Mouse (Mus musculus): ENCODE results near the gene Asic2.

Gene Asic2

GRCm38 (mm10) chr11:81845010-81845685 lies 123.1 kb downstream of the Asic2 start:
- no peak for DNase-seq (ENCODE audit: low read depth, low spot score)

- DNase-seq (ENCODE audit: low read depth, low spot score): no peak
These were observed 127.3 kb downstream of the Asic2 start for GRCm38 (mm10) chr11:81841001-81841400.

GRCm38 (mm10) chr11:81838426-81838825 lies 129.8 kb downstream of the Asic2 start:
- no peak for DNase-seq (ENCODE audit: low read depth, low spot score)

GRCm38 (mm10) chr11:81832381-81832780 lies 135.9 kb downstream of the Asic2 start:
- DNase-seq (ENCODE audit: low read depth, low spot score): no peak

- DNase-seq (ENCODE audit: low read depth, low spot score): no peak
These were observed 151.7 kb downstream of the Asic2 start for GRCm38 (mm10) chr11:81816531-81816930.

DNA sequence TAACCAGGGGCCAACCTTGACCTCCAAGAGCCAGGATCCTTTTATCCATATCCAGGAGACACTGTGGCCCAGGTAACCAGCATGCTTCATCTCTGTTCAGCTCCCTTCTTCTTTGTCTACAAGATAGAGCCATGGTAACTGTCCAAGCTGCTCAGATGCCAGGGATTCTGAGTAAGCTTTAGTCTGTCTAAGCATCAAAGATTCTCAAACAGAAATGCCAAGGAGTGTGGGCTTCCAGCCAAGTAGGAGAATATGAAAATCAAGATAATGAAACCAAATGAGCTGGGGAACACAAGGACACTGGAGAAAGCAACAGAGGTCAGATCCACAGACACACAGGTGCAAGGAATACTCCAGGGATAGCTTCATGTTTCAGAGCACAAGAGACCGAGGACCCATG lies 153.4 kb downstream of the Asic2 start:
- DNase-seq (ENCODE audit: low read depth, low spot score): no peak

GRCm38 (mm10) chr11:81806905-81807659 lies 161.2 kb downstream of the Asic2 start:
- no peak for DNase-seq (ENCODE audit: low read depth, low spot score)

- no peak for DNase-seq (ENCODE audit: low read depth, low spot score)
These were observed 164.7 kb downstream of the Asic2 start for GRCm38 (mm10) chr11:81803544-81803943.

- no peak for DNase-seq (ENCODE audit: low read depth, low spot score)
These were observed 165.6 kb downstream of the Asic2 start for GRCm38 (mm10) chr11:81802614-81803013.

- no peak for DNase-seq (ENCODE audit: low read depth, low spot score)
These were observed 167.4 kb downstream of the Asic2 start for GRCm38 (mm10) chr11:81800899-81801298.

- DNase-seq (ENCODE audit: low read depth, low spot score): no peak
These were observed 174.7 kb downstream of the Asic2 start for GRCm38 (mm10) chr11:81793588-81793987.

DNA sequence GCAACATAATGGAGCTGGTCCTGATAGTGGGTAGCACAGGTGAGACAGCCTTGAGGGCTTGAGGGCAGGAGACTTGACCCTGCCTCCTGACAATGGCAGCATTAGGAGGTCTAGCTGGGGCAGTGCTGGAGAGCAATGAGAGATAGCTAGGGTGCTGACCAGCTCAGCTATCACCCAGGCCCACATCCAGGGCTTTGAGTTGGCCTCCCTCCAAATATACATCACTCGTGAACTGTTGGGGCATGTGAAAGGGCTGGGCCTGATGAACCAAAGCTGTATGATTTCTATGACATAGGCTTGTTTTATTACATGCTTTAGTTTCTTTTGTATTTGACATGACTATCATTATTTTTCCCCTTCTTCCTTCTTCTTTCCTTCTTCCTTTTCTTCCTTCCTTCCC lies 176.7 kb downstream of the Asic2 start:
- no peak for DNase-seq (ENCODE audit: low read depth, low spot score)

- no peak for DNase-seq (ENCODE audit: low read depth, low spot score)
These were observed 187.7 kb downstream of the Asic2 start for GRCm38 (mm10) chr11:81780596-81780995.

- peak; percentile 14 for DNase-seq (ENCODE audit: low read depth, low spot score)
These were observed 188.4 kb downstream of the Asic2 start for GRCm38 (mm10) chr11:81779881-81780280.

DNA sequence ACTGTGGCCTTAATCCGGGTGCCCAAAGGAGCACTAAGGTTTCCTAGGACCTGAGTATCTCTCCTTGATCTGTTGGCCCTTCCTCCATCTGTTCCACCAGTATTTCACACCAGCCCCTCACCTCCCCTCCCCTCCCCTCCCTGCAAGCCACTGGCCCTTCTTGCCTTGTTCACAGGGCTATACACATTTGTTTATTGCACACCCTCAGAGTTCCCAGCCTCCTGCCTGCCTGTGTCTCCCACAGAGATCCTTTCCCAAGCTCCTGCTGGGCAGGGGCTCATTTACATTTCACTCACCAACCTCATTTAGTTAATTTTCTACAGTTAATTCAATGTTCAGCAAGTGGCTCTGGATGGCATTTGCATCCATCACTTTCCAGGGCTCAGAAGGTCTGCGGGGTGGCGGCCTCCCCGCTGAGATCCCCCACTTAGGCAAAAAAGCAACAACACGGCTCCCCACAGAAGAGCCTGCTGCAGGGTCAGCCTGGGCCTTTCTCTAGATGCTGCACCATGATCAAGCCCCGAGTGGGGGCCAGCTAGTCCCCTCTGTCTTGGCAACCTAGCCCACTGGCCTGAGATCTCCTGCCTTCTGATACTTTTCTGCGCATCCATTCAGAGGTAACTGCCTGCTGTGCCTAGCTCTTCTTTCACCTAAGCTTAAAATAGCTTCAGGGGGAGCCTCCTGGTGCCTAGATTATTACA lies 196.9 kb downstream of the Asic2 start:
- DNase-seq (ENCODE audit: low read depth, low spot score): peak; percentile 8

DNA sequence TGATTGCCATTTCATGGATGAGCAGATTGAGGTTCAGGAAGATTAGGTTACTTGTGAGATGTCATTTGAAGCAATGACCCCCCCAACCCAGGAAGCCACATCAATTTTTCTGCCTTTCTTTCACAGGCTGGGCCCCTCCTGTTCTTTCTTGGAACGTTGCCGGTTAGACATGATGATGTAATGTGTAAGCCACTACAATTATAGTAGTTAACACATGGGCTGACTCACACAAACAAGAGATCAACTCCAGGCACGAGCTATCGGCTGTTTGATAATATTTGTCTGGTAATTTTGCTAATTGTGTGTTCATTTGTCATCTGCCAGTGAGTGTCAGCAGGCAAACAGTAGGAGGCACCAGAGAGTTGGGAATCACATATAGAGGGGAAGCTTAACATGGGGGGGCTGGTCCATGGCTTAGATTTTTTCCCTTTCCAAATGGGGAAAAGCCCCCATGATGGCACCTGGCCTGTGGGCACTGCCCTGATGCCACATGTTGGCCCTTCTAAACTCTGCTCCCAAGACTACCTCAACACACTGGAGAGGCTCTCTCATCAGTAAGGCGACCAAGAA lies 198.5 kb downstream of the Asic2 start:
- DNase-seq (ENCODE audit: low read depth, low spot score): peak; percentile 16

DNA sequence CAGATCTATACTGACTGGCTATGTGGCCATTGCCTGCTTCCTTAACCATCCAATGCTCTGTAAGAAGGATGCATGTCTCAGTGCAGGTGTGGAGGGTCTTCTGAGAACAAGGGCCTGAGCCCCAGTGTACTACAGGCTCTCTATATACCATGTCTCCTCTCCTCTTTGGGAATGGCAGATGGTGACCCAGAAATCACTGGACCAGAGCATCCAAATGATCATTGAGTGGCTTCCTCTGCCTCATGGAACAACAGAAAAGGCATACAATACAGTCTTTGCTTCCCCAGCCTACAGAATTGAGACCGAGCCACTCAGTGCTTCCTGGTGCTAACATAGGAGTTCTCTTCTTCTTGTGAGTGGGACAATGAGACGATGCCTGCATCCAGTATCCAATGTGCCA lies 200.0 kb downstream of the Asic2 start:
- DNase-seq (ENCODE audit: low read depth, low spot score): no peak

GRCm38 (mm10) chr11:81767781-81768180 lies 200.5 kb downstream of the Asic2 start:
- DNase-seq (ENCODE audit: low read depth, low spot score): peak; percentile 68

DNA sequence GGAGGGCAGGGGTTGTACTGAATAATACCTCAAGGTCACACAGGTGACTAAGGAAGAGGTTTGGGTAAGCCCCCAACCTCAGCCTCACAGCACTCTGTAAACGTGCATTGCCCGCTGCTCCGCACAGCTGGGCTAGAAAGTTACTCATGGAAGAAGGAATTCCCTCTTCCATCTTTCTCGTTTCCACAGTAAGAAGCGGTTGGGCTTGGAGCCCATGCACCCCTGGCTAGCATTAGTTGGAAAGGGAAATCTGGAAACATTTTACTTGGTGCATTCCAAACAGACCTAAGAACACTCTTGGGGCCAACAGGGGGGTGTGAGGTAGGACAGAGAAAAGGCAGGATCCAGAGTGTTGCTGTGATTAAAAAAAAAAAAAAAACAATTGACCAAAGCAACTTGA lies 203.0 kb downstream of the Asic2 start:
- DNase-seq (ENCODE audit: low read depth, low spot score): no peak

- DNase-seq (ENCODE audit: low read depth, low spot score): no peak
These were observed 203.5 kb downstream of the Asic2 start for GRCm38 (mm10) chr11:81764778-81765177.

DNA sequence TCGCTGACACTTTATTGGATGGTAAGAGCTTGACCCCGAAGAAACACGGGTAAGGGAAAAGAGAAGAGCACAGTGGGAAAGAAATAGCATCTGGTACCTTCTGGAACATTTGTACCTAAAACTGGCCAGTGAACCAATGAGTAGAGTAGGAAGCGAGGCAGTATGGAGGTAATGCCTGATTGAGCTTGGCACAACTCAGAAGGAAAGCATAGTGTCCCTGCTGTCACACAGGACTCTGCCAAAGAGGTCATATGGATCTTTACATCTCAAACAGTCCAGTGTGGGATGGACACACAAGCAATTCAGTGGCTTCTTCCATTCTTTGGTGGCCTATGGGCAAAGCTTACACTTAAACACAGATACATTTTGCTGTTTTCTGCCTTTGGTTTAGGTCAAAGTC lies 211.0 kb downstream of the Asic2 start:
- no peak for DNase-seq (ENCODE audit: low read depth, low spot score)

- no peak for DNase-seq (ENCODE audit: low read depth, low spot score)
These were observed 217.4 kb downstream of the Asic2 start for GRCm38 (mm10) chr11:81750876-81751275.
